Mouse (Mus musculus): ENCODE data around the gene Anxa7.

The Anxa7 gene

DNA sequence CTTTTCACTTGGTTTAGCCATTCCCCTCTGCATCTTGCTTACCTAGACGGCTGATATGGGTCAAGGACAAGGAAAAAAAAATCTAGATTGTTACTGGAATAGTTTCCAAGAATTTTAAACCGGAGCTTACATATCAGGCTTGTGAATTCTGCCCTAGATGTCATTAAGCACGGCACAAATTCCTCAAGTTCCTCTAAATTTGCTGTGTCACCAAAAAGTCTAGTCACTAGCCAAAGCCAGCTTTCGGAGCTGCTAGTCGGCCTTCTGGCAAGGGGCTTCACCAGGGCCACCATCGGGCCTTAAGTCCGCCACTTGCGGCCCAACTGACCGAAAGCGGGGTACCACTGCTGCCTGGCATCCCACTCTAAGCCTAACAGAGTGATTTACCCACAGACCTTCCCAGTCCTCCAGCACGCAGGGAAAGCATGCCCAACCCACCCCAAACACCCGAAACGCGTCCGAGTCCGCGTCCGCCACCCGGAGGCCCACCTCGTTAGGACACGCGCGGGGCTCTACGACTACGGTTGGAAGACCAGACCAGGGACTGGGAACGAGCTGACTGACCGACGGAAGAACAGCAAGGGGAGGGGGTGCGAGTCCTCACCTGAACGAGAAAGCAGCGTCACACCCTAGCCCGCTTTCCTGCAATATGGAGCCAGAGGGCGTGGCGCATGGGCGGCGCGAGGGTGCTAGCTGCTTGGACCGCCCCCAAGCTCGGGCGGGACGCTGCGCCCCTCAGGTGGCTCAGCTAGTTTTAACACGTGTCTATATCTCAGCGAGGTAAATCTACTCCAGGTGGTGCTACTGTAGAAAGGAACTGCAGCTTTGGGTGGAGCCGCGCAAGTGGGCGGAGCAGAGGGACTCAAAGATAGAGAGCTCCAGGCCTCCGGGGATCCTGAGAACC is at the start of gene Anxa7:
TSS of gene Anxa7 (minus strand) at position 843 of the 904 bp plus-strand sequence.
- DNase-seq = peak; percentile 87

DNA sequence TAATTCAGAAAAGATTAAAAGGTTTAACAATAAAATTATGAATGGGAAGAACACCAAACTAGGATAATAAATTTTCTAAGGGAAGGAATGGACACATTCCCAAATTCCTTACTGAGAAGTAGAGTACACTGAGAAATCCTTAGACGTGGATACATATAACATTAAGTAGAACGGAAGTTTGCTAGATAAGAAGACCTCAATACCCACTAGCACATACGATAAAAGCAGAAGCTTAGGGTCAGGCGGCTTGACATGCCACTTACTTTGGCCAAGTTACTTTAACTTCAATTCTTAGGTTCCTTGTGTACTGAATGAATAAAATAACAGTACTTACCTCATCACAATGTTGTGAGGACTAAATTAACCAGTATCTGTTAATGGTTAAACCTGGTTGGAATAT is 49.7 kb upstream of the Anxa7 start:
- no peak for DNase-seq

DNA sequence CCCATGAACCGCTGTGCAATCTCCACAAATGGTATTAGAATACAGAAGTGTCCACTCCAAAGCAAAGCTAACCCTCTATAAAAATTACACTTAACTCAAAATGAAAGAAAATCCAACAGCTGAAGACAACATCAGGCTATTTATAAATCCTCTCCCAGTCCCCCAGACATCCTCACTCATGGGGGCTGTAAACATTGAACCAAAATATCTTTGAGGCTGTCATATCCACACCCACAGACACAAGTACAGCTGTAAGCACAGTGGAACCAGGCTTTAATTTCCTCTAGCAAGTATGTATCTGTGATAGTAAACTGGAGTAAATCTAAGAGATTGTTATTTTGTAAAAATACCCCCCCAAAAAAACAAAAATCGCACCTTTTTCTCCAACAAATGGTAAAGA is 40.2 kb upstream of the Anxa7 start:
- DNase-seq = no peak

GRCm38 (mm10) chr14:20508424-20508823 is 28.5 kb upstream of the Anxa7 start:
- no peak for DNase-seq

GRCm38 (mm10) chr14:20502966-20503365 is 23.0 kb upstream of the Anxa7 start:
- DNase-seq = no peak

DNA sequence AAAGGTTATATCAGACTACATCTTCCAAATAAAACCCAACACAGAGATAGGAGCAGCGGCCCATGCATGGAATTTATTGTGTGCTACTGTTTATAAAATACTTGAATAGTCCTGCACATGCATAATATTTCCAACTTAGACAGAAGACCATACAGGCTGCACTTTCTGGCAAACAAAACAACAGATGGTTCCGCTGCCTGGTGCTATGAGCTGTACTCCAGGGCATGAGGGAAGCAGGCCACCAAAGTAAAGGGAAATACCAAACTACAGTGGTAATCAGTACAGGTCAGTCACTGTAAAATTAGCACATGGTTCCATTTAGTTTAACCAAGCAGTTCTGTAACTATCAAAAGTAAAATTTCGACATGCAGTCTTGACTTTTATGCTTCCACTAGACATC is 20.0 kb upstream of the Anxa7 start:
- no peak for DNase-seq

GRCm38 (mm10) chr14:20496603-20497002 is 16.7 kb upstream of the Anxa7 start, which contains the start of gene Mss51:
Gene Mss51, minus strand, starts transcription at chr14:20496901.
- DNase-seq = no peak

- no peak for DNase-seq
Measured at GRCm38 (mm10) chr14:20486031-20486430, 6.1 kb upstream of the Anxa7 start.

DNA sequence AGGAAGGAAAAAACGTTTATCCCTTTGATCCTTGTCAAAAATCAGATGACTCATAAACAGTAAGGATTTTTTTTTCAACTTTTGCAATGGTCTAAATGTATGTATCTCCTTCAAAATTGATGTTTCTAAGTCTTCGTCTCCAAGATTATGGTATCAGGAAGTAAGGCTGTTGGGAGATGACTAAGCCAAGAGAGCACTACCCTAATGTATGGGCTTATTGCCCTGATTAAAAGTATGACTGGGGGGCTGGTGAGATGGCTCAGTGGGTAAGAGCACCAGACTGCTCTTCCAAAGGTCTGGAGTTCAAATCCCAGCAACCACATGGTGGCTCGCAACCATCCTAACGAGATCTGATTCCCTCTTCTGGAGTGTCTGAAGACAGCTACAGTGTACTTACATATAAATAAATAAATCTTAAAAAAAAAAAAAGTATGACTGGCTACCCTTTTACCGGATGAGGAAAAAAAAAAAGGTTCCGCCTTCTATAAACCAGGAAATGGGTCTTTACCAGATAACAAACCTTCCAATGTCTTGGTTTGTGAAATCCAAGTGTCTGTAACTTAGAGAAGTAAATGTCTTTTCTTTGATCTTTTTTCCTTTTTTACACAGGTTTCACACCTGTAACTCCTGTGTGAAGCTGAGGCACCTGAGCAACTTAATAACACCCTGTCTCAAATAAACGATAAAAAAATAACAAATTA is 2.3 kb upstream of the Anxa7 start:
- no peak for DNase-seq

GRCm38 (mm10) chr14:20481211-20481610 is 1.3 kb upstream of the Anxa7 start:
- DNase-seq = no peak

- no peak for DNase-seq
Measured at GRCm38 (mm10) chr14:20480195-20480579, 254 bp upstream of the Anxa7 start.

GRCm38 (mm10) chr14:20478801-20479200 is 1.1 kb downstream of the Anxa7 start:
- DNase-seq = peak; percentile 18

DNA sequence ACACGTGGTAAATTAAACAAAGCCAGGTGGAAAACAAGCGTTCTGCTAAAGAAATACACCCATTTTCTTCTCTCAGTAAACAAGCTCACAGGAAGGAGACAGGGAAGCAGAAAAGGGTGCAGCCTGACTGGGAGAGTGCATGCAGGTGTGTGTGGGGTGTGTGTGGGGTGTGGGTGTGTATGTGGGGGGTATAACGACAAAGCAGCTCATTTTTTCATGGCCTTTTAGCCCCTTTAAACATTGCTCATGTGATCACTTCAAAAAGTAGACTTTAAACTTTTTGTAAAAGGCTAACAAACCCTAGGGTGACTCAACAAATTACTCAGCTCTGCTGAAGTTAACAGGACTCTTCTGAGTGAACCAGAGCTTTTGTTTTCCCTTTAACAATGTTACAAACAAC is 1.5 kb downstream of the Anxa7 start:
- DNase-seq = no peak

DNA sequence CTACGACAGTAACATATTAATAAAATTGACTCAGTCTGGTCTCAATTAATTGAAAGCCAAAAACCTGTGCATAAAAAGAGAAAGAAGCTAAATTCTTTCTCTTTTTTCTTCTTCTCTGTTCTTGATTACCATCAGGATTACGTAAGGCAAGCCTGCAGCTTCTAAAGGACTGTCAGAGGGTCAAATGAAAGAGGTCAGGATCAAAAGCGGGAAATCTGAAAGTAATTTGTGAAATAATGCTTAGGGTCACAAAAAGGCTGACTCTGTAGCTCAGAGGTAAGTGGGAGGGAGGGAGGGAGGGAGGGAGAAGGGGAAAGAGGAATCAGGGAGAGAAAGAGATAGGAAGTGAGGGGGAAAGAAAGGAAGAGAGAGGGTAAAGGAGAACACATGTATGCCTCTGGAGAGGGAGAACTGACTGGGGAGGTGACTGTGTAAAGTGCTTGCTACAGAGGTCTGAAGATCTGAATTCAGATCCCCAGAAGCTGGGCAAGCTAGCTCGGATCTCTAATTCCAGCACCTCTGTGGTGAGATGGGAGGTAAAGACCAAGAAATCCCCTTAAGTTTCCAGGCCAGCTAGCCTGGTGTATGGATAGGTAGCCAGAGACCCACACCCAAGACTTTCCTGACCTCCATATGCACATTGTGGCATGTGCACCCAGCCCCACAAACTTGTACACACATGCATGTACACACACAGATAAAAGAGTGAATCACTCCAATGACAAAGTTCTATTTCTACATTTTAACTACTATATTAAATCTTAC is 2.5 kb downstream of the Anxa7 start:
- DNase-seq = peak; percentile 61

- no peak for DNase-seq
Measured at GRCm38 (mm10) chr14:20460216-20460615, 19.7 kb downstream of the Anxa7 start.

DNA sequence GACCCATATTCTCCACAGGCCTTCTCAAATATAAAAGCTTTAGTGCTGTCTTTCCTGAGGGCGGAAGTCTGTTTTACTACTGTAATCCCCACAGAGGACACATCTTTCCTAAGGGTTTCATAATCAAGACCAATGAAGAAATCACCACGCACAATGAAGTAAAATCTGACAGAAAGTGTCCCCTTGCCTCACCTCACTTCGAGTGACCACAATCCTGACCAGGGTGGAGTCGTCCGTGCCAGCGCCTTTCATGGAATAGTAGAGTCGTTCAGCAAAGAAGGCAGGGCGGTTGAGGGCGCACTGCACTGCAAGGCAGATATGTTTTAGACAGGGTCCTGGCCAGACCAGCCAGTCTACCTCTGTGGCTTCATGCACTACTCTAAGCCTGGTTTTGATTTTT is 21.6 kb downstream of the Anxa7 start:
- no peak for DNase-seq

DNA sequence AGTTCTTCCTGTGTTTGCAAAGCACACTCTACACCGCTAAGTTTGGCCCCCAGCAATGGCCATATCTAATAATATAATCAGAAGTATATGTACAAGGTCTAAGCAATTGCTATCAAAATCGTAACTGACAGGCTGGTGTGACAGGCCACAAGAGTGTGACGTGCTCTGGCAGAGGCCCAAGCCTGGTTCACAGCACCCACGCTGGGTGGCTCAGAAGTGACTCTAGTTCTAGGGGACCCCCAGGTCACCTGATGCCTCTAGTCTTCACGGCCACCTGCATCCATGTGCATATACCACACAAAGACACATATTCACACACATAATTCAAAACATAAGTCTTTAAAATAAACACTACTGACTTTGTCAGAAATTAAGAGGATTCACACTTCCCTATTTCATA is 27.0 kb downstream of the Anxa7 start:
- no peak for DNase-seq

DNA sequence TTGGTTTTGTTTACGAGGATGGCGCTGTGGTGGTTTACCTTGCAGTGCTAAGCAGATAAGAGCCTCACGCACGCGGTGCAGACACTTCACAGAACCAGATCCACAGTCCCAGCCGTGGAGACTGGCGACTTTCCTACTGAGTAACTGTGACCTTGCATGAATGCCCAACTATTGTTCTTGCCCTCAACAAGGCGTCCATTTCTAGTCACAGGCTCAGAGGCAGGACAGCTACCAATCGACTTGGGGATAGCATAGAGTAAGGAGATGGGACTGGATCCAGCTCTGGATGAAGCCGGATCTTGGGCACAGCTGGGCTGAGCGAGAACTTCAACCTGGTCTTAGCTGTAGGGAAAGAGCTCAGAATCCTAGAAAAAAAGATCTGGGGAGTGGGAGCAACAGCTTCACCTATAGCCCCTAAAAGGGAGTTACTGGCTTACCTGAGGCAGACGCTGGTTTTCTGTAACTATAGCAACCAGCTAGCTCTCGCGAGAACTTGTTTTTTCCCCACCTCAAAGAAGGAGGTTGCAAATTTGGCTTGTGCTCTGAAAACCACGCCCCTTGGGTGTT is 28.1 kb downstream of the Anxa7 start, which contains the start of gene Cfap70:
TSS of gene Cfap70 (minus strand) at position 462 of the 567 bp plus-strand sequence.
- DNase-seq = peak; percentile 85

- DNase-seq = no peak
Measured at GRCm38 (mm10) chr14:20451302-20451701, 28.6 kb downstream of the Anxa7 start.

GRCm38 (mm10) chr14:20447209-20447608 is 32.7 kb downstream of the Anxa7 start:
- no peak for DNase-seq

GRCm38 (mm10) chr14:20442252-20442651 is 37.7 kb downstream of the Anxa7 start:
- DNase-seq = no peak

GRCm38 (mm10) chr14:20436976-20437375 is 43.0 kb downstream of the Anxa7 start:
- no peak for DNase-seq

- no peak for DNase-seq
Measured at GRCm38 (mm10) chr14:20432420-20432819, 47.5 kb downstream of the Anxa7 start.
